Mouse (Mus musculus): ENCODE data around the gene Poc1b.
"Not testable (repeated sequence)": the region's sequence is repeated elsewhere in the genome, so short reads cannot be mapped to it uniquely, and the experiment has no call there.

The Poc1b gene

DNA sequence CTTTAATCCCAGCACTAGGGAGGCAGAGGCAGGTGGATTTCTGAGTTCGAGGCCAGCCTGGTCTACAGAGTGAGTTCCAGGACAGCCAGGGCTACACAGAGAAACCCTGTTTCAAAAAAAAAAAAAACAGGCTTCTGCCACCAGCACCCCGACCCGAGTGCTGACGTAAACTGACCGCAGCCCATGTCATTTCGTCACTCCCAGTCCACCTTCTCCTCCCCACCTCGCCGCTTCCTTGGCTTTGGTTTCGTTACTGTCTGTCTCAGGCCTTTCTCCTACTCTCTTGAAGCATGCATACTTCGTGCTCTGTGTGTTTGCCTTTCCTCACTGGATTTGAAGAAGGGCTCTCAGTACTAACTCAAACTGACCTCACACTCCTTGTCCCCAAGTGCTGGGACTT, 50.9 kb downstream of the Poc1b start:
- DNase-seq (ENCODE audit: low spot score): not testable (repeated sequence)

DNA sequence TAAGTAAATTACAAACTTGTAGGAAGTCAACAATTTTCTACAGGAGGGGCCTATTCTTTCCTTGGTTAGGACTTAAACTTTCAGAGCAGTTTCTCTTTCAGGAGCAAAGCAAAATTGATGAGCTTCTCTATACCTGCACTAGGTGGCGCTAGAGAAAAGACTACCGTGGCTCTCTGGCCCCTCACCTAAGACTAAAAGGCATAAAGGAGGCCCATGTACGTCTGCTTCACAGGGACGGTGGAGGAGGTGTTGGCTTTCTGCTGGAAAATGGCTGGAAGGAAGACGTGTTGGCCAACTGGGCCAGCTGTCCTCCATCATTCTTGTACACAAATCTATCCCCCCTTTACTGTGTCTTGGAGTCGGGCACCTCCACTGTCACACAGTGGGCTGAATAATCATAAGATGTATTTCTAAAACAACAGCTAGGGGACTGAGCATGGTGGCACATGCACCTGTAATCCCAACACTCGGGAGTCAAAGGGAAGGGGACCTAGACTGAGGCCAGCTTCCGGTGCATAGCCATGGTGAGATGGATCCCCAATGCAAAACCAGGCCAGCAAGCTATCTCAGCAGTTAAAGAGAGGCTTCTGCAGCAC, 55.2 kb downstream of the Poc1b start:
- DNase-seq (ENCODE audit: low spot score): no peak

DNA sequence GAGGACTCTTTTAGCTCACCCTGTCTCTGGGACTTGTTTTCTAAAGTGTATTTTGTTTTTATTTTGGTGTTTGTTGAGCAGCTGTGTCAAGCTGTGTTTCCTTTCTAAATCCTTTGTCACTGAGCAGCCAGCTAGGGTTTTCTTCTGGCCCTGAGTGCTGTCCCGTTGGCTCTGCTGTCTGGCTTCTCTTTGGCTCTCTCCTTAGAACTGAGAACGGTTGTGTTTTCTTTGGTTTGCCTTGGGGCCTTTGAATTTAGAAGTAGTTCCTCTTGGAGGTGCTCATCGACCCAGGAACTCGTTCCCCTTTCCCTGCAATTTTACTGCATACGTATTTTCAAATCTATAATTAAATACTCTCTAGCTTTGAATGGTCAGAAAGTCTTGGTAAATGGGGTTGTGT, 56.2 kb downstream of the Poc1b start:
- DNase-seq (ENCODE audit: low spot score): no peak

DNA sequence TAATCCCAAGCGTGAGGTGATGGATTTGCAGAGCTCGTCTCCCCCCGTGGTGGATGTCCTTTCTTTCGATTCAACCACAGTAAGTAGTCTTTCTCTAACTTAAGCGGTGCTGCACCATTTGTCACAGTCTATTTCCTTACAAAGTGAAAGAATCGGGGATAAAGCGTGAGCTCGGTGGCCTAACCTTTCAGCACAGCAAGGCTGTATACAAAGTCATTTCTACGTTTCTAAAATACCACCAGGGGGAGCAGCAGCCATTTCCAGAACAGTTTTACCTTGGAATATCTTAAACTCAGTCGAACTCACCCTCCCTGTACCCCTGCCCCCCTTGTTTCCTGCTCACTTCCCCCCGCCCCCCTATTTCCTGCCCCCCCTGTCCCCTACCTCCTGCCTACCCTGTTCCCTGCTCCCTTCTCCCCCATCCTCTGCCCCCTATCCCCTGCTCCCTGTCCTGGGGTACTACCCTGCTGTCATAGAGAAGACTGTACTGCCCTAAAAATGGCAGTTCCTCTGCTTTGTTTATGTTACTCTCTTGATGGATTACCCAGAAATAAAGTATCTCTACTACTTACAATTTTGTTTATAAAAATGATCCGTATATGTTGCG, 58.1 kb downstream of the Poc1b start:
- DNase-seq (ENCODE audit: low spot score): no peak

DNA sequence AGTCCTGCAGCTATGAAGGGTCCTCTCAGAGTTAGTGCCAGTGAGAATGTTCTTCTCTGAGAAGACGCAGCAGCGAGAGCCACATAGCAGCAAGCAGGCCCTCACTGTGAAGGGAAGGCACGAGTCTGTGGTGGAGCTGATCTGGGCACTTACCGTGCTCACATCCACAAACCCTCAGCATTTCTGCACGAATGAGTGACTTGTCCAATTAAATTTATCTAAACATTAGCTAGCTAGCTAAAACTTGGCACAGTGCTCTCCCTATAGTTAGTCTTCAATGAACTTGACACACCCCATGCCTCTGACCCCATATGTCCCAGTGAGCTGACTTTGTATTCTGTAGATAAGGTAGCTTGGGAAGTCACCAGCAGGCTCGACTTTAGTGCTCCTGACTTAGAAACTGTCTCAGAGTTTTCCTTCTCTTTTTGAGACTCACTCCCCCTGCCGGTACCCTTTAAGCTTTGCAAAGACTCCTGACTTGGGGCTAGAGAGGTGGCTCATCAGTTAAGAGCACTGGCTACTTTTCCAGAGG, 59.0 kb downstream of the Poc1b start:
- DNase-seq (ENCODE audit: low spot score): no peak

DNA sequence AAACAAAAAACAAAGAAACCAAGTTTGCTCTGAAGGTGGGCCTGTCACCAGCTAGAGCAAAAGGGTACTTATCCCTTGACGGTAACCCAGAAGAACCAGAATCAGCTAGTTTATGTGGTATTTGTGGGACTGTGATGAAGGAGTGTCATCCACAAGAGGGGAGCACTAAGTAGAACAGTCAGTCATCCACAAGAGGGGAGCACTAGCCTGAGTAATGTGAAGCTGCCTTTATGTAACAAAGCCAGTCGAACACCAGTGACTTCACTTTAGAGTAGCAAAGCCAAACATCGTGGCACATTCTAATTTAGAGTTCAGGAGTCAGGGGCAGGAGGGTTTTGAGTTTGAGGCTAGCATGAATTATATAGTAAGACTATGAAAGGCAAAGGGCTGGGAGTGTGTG, 59.6 kb downstream of the Poc1b start:
- DNase-seq (ENCODE audit: low spot score): no peak

DNA sequence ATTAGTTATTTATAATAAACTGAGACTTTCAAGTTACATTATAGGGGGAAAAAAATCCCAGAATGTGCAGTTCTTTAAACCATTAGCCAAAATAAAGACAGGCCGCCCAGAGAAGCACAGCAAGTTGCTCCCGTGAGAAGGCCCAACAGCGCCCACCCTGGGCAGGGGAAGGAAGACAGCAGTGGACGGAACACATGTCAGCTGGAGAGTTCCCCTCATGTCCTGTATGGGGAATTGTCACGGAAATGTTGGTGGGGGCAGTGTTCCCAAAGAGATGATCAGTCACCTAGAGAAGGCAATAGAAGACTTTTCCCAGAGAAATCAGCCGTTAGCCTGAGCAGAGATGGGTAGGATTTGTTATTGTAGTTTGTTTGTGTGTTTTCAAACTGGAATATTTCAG, 61.6 kb downstream of the Poc1b start:
- no peak for DNase-seq (ENCODE audit: low spot score)

DNA sequence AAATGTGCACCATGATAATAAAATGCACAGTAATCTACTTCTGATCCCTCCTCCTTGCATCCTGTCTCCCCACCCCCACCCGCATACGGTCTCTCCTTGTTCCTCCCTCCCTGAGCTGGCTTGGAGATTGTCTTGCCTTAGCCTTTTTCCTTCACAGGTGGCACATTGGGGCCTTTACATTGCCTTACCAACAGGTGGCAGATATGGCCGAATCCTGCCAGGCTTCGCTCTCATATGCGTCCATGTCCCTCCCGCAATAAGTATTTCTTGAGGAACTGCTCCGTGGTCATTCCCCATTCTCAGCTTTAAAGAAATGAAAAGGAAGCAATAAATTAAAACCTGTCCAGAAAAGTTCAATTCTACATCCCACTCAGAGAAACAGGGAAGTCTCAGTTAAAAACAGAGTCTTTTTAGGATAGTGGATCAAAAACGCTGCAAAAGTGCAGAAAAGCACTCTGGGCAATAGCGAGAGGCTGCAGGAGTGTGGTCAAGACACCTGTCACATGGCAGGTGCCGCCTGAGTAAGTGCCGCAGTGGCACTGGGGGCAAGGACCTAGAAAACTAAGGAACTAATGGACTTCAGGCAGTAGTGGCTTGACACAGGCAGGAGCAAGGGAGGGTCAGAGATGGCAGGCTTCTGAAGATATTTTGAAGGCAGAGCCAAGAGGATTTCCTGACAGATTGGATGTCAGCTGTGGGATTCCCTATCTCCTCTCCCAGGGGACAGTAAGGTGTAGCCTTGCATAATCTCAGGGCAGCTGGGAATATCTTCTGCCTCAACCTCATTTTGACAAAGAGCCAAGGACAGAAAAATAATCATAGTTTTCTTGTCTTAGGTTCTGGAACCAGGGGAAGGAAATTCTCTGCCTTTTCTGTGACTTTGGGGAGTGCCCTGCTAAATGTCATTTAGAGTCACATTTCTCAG, 62.3 kb downstream of the Poc1b start:
- no peak for DNase-seq (ENCODE audit: low spot score)

DNA sequence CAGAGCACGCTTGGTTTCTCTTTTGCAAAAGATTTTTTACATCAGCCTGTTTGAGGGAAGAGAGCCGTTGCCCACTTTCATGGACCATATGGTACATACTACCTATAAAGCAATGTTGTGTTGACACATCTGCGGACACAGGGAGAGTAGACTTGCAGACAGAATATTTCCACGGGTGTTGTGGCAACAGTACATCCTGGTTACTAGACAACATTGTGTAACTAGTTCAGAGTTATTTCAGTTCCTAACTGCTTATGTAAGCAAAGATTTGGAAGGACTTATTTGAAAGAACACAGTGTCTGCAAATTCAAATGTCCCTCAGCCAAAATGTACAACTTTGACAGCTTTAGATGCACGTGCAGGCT, 62.9 kb downstream of the Poc1b start:
- DNase-seq (ENCODE audit: low spot score): no peak

DNA sequence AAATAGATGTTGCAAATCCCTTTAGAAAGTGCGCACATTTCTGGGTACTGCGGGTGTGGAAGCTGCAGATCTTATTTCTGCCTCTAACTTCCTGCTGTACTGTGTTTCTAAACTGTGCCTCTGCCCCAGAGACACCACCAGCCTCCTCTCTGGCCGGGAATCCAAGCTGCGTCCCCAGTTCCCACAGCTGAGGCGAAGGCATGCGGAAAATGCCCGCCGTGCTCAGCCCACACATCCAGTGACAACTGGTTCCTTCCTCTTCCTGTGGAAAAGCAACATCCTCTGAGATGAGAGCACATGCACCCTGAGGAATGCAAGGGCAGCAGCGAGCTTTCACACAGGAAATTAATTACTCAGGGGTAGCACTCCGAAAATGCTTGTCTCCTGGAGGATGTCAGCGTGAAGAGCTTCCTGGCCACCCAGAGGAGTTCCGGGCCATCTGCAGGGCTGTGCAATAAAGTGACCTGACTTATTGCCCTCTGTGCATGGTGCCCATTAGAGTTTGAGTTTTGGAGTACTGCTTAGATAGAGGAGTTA, 65.2 kb downstream of the Poc1b start:
- no peak for DNase-seq (ENCODE audit: low spot score)

DNA sequence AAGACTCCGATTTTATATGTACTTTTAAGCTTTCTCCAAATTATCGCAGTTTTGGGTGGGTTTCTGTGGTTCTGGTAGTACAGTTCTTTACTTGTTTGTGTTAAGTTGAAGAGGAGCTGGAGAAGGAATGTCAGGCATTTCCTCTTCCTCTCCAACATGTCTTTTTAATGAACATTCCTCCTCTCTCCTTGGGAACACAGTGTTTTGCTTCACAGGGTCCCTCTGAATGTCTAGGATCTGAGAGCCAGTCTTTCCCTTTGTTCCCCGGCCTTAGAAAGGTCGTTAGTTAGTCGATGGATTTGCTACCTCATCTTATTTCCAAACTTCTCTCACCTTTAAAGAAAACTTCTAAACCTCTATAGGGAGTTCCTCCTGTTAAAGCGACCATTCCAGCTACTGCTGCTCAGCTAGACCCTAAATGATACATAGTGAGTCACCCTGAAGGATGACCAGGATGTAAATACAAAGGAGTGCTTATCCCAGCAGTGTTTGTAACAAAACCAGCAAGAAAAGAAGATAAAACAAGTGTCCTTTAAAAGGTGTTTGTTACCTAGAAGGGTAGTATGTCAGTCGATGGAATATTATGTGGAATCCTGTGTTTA, 66.2 kb downstream of the Poc1b start:
- no peak for DNase-seq (ENCODE audit: low spot score)

DNA sequence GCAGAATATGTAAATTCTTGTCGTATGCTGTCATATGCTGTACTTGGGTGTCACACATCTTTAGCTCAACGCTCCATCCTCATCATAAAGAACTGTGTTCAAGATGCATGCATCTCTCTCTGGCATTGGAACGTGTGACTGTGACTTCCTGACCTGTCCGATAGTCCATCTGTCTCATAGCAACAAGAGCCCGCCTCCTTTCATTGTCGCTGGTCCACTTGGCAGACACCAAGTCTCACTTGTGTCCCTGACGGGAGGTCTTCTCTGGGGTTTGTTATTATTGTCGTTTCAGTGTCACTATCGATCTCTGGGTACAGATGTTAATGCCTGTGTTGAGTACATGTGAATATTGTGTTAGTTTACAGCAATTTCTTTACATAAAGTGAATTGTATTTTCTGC, 70.1 kb downstream of the Poc1b start:
- no peak for DNase-seq (ENCODE audit: low spot score)

DNA sequence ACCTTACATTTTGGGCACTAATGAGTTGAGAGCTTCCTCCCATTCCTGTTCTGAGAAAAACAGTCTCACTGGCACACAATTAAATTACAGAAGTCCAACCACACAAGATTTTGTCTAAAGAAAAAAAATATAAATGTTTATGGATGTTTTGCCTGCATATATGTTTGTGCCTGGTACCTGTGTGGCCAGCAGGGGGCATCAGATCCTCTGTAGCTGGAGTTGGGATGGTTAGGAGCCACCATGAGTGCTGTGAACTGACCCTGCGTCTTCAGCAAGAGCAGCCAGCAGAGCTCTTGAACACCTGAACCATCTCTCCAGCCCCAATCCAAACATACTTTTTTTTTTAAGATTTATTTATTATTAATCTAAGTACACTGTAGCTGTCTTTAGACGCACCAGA, 71.3 kb downstream of the Poc1b start:
- no peak for DNase-seq (ENCODE audit: low spot score)

DNA sequence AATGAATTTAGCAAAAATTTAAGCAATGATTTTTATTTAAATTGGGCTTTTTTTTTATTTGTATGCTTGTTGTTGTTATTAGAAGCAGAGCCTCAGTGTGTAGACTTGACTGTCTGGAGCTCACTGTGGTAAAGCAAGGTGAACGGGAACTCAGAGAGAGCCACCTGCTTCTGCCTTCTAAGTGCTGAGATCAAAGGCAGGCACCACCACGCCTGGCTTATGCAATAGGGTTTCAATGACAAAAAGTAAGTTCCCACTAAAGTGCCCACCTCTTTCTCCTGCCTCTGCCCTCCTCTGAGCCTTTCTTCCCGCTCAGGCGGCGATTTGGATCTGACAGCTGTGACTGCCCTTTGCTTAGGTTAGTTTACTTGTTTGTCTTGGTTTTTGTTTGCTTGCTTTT, 72.3 kb downstream of the Poc1b start:
- no peak for DNase-seq (ENCODE audit: low spot score)

DNA sequence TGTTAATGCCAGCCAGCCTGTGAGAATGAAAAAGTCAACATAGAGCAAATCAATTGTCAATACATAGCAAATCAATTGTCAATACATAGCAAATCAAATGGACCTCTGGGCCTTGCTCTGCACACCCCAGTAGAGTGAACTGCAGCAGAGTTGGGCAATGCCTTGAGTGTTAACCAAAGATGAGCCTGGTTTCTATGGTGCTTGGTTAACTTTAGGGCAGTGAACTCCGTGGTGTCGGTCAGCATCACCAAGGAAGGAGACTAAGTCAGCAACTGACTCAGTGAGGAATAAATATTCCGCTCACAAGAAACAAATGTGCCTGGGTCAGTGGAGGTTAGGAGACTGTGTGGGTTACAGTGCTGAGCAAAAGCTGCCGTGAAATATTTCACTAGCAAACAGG, 72.7 kb downstream of the Poc1b start:
- DNase-seq (ENCODE audit: low spot score): no peak

DNA sequence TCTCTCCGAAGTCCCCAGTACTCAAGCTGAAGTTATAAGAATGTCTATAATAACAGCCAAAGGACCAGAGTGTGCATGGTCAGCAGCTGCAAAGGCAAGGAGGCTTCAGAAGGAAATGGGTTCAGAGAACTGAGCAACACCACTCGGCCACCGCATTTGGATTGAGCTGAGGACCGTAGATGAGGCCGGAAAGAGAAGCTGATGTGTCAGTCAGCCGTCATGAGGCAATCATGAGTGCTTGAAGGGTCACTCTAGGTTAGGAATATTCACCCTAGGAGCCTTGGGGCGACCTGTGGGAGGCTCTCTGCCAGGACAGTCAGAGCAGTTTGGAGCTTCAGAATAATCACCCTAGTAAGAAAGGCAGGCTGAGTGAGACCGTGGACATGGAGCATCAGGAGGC, 74.7 kb downstream of the Poc1b start:
- no peak for DNase-seq (ENCODE audit: low spot score)

DNA sequence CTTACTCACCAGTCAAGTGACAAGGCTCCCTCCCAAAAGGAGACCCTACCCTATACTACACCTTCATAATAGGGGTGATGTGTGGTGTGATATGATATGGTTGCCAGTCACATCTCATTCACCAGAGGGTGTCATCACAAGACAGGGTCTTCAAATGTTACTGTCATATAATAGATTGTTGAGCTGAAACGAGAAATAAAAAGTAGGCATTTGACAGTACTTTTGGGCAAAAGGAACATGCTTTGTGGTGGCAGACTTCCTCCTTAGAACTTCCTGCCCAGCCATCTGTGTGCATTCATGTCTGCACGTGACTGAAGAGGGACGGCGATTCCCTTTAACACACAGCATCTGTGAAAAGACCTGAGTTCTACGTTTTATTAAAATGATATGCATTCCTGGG, 75.3 kb downstream of the Poc1b start:
- DNase-seq (ENCODE audit: low spot score): no peak

DNA sequence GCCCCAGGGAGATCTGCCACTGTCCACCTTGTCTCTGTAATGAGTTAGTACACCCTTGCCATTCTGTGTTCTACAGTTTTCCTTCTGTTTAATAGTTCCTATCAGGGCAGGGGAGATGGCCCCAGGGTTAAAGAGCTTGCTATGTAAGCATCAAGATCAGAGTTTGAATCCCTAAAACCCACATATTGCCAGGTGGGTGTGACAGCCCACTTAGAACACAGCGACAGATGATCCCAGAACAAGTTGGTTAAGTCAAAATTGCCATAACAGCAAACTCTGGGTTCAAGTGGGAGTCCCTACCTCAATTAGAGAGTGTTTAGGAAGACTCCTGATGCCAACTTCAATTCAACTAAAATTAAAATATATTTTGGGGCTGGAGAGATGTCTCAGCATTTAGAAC, 81.3 kb downstream of the Poc1b start:
- DNase-seq (ENCODE audit: low spot score): no peak

DNA sequence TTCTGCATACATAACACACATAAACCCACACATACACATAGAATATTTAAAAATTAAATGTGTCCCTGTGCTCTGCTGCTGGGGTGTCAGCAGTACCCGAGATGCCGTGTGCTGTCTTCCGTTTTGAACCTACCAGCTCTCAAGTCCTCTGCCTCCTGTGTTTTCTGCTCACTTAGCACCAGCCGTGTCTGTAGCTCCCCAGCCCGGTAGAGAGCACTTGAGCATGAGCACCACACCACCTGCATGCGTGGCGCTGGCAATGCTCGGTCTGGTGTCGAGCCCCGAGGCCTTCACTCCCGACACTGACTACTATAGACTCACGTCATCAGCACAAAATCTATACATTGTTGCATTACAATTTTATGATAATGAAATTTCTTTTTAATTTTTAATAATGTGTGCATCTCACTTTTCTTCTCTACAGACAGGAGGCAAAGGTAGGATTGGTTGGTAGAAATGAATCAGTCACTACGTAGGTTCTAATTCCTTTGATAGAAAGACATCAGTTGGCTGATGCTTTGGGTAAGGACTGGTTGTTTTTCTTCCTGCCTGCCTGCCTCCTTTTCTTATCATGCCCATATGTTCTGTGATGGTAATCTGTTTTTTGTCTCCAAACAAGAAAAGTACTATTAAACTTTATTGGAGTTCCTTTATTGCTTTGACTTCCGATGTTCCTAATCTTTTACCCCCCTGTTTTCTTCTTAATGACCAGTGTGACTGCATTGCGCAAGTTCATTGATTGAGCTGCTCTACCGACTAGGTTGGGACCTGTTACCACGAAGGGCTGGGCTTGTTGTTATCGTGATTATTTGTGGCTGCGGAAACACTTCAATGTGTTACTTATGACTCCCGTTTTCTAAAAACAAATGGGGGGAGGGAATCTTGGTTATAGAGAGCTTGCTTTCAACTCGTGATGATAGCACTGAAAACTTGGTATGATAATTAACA, 82.1 kb downstream of the Poc1b start:
- DNase-seq (ENCODE audit: low spot score): no peak

DNA sequence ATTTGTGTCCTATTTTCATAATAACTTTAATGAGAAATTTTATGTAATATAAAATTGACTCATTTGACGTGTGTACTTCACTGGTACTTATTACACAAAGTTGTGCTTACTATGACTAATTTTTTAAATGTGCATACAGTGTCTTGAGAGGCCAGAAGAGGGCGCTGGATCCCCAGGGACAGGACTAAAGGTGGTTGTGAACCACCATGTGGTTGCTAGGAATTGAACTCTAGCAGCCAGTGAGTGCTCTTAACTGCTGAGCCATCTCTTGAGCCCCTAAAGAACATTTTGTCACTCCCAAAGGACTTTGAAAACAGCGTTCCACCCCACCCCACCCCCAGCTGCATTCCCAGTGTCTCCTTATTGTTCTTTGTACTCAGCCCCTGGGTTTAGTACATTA, 84.0 kb downstream of the Poc1b start:
- DNase-seq (ENCODE audit: low spot score): no peak

DNA sequence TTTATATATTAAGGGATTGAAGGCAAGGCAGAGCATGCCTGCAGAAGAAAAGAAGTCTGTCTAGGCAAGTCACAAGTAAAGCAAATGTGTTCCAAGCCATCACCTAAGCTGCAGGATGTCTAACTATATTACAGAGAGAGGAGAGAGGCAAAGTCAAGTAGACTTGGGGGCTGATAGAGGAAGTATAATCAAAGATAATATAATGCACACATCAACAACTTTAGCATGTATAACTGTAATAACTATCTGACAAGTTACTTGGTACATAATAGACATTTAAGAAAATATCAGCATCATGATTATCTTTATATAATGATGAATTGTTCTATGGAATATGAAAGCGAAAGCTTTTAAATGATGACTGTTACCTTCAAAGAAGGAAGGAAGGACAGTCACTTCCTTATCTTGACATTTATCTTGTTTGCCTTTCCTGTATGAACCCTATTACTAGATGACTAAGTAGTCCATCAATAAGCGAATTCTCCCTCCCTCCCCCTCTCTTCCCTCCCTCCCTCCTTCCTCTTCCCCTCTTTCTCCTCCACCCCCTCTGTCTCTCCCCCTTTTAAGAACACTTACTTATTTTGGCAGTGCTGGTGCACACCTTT, 87.7 kb downstream of the Poc1b start:
- no peak for DNase-seq (ENCODE audit: low spot score)

All from layer of hippocampus, adult 9-10 months (tissue).